Mouse (Mus musculus) ES-Bruce4 (cell line): ENCODE data around the gene 4930452B06Rik.

Experiments
- CTCF ChIP-seq: IDR thresholded peaks from one replicate; pipeline ENCODE4 v1.8.1; 2011; ENCODE audit warnings: low read depth, low read length
- POLR2A ChIP-seq: IDR thresholded peaks from one replicate; pipeline ENCODE4 v1.8.1; 2011; ENCODE audit warnings: low read length; ENCODE audit not compliant: insufficient read depth

DNA sequence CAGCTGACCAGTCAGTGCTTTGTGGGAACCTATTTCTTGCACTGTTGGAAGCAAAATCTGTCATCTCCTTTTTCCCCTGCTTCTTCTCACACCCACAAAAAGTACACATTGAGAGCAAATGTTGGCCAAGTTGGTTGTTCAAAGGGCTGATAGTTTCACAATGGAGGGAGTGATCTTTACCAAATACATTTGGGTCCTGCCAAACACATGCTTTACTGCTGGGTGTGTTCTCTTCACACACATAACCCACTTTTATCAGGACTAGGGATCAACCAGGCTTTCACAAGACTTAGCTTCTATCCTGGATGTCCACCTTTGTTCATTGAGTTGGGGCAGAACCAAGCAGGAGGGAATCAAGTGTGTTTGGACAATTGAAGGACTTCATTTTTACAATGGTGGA is 267.5 kb downstream of the 4930452B06Rik start:
- TF ChIP-seq CTCF, result no peak
- TF ChIP-seq POLR2A, result no peak
